Mouse (Mus musculus): ENCODE measurements around the gene Gcsam.

- TF ChIP-seq GATA1 (IDR thresholded peaks at IDR 0.05; ENCODE audit: borderline replicate concordance, low read length) (no peak), FLI1 (IDR thresholded peaks at IDR 0.05; ENCODE audit: low read length) (no peak)
These were observed 25.6 kb downstream of the Gcsam start for GRCm38 (mm10) chr16:45635826-45636225.
